Mouse (Mus musculus) monocyte, adult 5-6 weeks (primary cell): ENCODE results near the gene Gnai3. TPM values are rescaled to one million over a fixed set of nuclear protein-coding genes. Genes with fewer than 3 reads are reported as not detected.
A peak's percentile ranks its signal among the peaks of the same experiment; 100 is the strongest.

Experiments used
- ATAC-seq: fragments of 153-309, 156-312 bp; replicated peaks from 2 replicates; pipeline ENCODE4 v1.8.0; 2017; ENCODE audit warnings: mild to moderate bottlenecking; ENCODE audit not compliant: low TSS enrichment, insufficient number of reproducible peaks, severe bottlenecking, poor library complexity, low FRiP score
- total RNA-seq: library from RNA; stranded (forward); fragments of 200-1000, 200-491, 200-594 nt; gene quantifications from 3 replicates; pipeline ENCODE4 v1.2.3, GENCODE M21; 2017

The Gnai3 gene
- total RNA-seq, 1 experiment from 2014 or later = 172 TPM

- no peak for ATAC-seq
These were observed 22.7 kb downstream of the Gnai3 start for GRCm38 (mm10) chr3:108123242-108123641.

GRCm38 (mm10) chr3:108121101-108121500, 24.8 kb downstream of the Gnai3 start:
- ATAC-seq = no peak

- no peak for ATAC-seq
These were observed 28.5 kb downstream of the Gnai3 start for GRCm38 (mm10) chr3:108117465-108117864.

GRCm38 (mm10) chr3:108113591-108114289, 32.2 kb downstream of the Gnai3 start:
- ATAC-seq = 0 out of 2 replicates have a peak, but pooled peaks have one; percentile 29

- ATAC-seq = no peak
These were observed 33.3 kb downstream of the Gnai3 start for GRCm38 (mm10) chr3:108112666-108113065.

GRCm38 (mm10) chr3:108112246-108112645, 33.7 kb downstream of the Gnai3 start:
- no peak for ATAC-seq

- no peak for ATAC-seq
These were observed 34.6 kb downstream of the Gnai3 start for GRCm38 (mm10) chr3:108111320-108111719.

GRCm38 (mm10) chr3:108105281-108105680, 40.7 kb downstream of the Gnai3 start:
- no peak for ATAC-seq

GRCm38 (mm10) chr3:108102075-108102474, 43.9 kb downstream of the Gnai3 start:
- no peak for ATAC-seq

GRCm38 (mm10) chr3:108101594-108101993, 44.4 kb downstream of the Gnai3 start:
- ATAC-seq = no peak

- no peak for ATAC-seq
These were observed 47.6 kb downstream of the Gnai3 start for GRCm38 (mm10) chr3:108098316-108098715.

GRCm38 (mm10) chr3:108097656-108098055, 48.3 kb downstream of the Gnai3 start:
- no peak for ATAC-seq

GRCm38 (mm10) chr3:108096726-108097125, 49.2 kb downstream of the Gnai3 start:
- ATAC-seq = no peak

- ATAC-seq = no peak
These were observed 49.7 kb downstream of the Gnai3 start for GRCm38 (mm10) chr3:108096226-108096625.

- no peak for ATAC-seq
These were observed 50.8 kb downstream of the Gnai3 start for GRCm38 (mm10) chr3:108094976-108095760.

GRCm38 (mm10) chr3:108094146-108094545, 51.8 kb downstream of the Gnai3 start:
- no peak for ATAC-seq

GRCm38 (mm10) chr3:108093306-108093705, 52.6 kb downstream of the Gnai3 start:
- peak; percentile 44 for ATAC-seq

GRCm38 (mm10) chr3:108092536-108093115, 53.3 kb downstream of the Gnai3 start, which contains the start of gene Gnat2:
TSS of gene Gnat2 (plus strand) at chr3:108092789.
- no peak for ATAC-seq

GRCm38 (mm10) chr3:108092030-108092429, 53.9 kb downstream of the Gnai3 start:
- no peak for ATAC-seq

- ATAC-seq = no peak
These were observed 55.4 kb downstream of the Gnai3 start for GRCm38 (mm10) chr3:108090561-108090960.
